Mouse (Mus musculus) hindlimb bud, embryonic 11.5 days (tissue): ENCODE data around the gene Pigq.

Source experiments
- DNase-seq: peaks from one replicate; pipeline ENCODE4 v3.0.0-alpha.2; 2012; ENCODE audit warnings: low read depth, low spot score; ENCODE audit errors: extremely low spot score

The Pigq gene

DNA sequence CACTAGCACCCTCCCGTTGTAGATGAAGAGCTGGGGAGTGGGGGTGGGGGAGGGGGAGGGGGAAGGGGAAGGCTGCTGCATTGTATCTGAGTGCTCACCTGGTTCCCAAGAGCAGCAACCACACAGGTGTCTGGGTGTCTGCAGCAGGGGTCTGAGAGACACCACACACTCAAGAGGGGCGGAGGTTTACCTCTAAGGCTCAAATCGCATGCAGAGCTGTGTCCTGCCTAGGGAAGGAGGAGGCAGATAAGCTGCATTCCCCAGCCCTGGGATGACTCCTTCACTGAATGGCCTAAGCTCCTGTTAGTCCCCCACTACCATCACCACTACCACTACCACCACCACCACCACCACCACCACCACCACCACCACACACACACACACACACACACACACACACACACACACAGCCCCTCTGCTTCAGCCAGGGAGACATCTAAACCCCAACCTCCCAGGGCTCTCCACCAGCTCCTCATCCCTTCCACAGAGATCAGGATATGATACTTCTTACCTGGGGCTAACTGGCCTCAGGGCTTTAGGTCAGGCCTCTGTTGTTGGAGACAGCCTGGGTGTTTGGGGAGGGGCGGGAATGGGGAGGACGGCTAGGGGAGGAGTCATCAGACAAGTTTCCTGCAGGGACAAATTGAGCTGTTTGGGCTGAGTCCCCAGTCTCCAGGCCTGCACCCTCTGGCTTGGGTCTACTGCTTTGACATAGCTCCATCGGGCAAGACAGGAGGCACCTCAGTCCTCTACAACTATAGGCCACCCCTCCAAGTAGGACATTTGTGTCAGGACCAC is at the start of gene Pigq, which contains the start of gene Nhlrc4:
Gene Pigq (minus strand): TSS at position 571 of the 798 bp plus-strand sequence.
Gene Nhlrc4 (minus strand): TSS at position 596 of the 798 bp plus-strand sequence.
- DNase-seq: no peak

DNA sequence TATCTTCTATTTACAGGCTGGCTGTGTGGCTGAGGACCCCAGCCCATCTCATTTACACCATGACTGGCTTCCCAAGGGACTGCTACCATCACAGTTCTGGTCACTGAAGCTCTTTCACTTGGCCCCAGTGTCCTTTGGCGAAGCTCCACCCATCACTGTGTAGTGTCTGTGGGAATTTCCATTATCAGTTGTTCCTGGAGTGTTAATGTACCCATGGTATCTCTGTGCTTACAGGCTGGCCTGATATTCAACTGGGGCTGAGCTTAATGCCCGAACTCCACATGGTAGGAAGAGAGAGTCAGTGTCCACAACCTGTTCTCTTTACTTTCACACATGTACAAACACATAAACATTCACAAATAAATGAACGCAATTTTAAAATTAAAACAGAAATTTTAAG is 48.8 kb upstream of the Pigq start:
- no peak for DNase-seq

DNA sequence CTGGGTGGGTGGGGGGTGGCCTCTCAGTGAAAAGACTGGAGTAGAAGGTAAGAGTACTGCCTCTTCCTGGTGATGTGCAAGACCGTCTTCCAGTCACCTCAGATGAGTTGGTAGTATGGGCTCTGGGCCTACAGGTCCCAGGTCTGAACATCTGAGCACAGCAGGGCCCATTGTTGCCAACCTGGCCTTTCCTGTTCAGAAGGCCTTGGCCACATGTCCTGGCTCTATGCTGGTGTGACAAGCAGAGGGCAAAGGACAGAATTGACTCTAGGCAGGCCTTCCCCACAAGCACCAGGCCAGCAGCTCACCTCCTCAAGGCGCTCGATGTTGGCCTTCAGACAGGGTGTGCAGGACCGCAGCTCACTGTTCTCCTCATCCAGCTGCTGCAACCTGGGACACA is 47.5 kb upstream of the Pigq start:
- DNase-seq: no peak

DNA sequence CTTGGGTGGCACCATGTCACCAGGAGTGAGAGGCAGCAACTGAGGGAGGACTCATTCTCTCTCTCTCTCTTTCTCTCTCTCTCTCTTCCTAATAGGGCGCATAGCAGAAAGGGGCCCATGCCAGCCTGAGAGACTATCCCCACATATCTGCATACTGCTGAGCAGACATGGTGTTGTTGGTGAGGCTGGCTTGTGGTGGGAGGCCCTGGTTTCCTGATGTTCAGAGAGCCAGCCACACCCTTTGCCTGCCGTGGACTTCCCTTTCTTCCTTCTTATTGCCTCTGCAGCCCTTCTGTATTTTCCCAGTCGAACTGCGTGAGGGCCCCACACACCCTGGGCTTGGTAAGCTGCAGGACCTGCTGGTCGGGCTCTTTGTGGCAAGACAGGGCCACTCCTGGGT is 45.6 kb upstream of the Pigq start:
- no peak for DNase-seq

DNA sequence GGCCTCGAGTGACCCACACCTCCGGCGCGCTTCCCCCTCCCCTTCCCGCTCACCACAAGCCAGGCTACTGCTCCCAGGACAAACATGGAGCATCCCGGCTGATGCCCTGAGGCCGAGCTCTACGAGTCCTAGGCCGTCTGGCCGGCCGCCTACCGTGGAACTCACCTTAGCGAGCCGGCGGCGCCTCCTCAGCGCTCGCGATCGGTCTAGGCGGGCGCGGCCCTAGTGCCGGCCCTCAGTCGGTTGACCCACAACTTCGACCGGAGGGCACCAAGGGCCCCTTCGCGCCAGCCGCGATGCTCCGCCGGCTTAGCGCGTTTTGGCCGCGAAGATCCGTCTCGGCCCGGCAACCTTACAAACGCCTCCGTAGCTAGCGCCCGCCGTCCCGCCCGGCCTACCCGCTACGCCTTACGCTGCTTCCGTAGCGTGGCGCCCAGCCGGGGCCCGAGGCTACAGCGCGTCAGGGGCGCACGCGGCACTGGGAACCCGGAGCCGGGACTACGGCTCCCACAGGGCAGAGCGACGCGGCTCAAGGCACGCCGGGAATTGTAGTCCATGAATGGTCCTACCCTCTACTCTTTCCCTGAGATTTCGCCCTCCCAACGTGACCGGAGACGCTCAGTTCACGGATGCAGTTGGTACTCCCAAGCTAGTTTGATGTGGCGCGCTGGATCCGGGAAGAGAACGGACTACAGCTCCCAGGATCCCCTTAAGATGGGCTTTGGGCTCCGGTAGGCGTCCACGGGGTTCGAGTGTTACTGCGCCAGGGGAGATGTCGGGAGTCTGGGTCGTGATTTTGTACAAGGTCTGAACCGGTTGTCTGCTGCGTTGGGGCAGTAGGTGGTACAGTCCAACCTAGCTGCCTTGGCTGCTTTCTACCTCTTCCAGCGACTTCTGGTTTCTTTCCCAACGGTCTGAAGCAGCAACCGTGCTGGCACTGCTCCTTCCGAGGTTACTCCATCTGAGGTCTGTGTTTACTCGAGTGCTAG is 40.9 kb upstream of the Pigq start, which contains the start of gene Capn15:
Gene Capn15 (minus strand): TSS at position 491 of the 989 bp plus-strand sequence.
- DNase-seq: peak; percentile 94

DNA sequence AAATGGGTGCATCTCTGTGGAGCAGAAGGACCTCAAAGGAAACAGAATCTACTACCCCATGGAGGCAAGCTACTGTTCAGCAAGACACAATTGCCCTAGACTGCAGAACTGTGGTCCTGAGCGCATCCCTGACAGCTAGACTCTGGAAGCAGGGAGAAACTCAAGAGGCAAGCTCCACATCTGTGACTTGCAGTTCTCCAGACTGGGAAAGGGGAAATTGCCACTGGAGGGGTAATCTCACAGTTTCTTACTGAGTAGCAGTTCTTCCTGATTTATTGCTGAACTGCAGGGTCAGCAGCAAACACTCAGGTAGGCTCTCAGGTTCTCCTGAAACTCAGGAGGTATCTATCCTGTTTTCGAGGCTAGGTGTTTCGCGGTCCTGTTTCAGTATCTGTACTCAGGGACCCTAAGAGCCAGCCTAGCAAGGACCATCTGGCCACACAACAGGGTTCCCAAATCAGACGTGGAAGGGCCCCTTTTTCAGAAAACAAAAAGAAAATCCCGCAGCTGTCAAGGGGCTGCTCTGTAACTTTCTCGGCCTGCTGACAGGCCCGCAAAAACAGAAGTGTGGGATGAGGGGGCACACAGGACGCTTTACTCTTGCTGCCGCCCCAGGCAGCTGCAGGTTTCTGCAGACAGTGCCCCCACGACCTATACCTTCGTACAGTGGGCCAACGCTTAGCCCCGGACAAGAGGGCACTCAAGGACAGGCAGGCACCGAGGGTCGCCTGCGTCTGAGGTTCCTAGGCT is 40.0 kb upstream of the Pigq start:
- no peak for DNase-seq

DNA sequence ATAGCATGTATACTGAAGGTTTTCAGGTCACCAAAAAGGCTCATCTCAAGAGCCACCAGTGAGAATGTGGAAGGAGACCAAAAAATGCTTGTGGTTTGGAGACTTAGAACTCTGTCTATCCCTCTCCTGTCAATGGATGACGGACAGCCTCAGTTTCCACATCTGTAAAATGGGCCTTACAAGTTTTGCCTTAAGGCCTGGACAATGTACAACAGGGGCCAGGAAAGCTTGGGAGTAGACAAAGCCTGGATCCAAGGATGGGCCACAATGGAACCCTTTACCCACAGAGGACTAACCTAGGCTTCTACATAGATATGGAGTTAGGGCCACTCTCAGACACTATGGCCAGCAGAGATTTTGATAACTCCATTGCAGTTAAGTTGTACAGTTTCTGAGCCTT is 39.3 kb upstream of the Pigq start:
- no peak for DNase-seq

DNA sequence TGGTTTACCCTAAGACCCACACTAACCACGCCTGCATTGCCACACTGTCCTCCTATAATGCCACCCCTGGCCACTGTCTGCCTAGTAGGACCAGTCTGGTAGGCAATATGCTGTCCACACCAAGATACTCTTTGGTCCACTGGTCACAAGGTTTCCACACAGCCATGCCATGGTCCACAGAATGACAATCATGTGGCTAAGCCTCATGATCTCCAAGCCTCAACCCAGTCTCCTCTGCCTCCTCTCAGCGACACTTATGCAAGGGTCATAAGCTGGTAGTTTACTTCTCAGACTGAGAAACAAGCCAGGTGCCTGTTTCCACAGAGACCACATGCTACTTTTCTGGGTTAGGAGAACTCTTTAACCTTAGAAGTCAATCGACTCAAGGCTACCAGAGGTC is 38.2 kb upstream of the Pigq start:
- no peak for DNase-seq

DNA sequence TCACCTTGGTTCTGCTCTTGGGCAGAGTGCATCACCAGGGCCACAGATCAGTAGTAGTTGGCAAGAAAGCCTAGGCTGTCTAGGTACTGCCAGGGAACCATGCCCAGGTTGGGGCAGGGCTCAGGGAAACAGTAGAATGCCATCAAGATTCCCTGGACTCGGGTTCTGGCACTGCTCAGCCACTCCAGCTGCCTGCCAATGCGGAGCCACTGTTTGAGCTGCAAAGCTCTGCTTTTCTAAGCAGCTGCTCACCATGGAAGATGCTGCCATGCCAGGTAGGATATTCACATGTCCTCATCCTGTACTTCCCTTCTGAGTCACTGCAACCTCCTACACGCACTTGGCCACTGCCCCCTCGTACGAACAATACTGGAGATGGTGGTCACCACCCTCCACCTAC is 36.1 kb upstream of the Pigq start:
- DNase-seq: no peak

DNA sequence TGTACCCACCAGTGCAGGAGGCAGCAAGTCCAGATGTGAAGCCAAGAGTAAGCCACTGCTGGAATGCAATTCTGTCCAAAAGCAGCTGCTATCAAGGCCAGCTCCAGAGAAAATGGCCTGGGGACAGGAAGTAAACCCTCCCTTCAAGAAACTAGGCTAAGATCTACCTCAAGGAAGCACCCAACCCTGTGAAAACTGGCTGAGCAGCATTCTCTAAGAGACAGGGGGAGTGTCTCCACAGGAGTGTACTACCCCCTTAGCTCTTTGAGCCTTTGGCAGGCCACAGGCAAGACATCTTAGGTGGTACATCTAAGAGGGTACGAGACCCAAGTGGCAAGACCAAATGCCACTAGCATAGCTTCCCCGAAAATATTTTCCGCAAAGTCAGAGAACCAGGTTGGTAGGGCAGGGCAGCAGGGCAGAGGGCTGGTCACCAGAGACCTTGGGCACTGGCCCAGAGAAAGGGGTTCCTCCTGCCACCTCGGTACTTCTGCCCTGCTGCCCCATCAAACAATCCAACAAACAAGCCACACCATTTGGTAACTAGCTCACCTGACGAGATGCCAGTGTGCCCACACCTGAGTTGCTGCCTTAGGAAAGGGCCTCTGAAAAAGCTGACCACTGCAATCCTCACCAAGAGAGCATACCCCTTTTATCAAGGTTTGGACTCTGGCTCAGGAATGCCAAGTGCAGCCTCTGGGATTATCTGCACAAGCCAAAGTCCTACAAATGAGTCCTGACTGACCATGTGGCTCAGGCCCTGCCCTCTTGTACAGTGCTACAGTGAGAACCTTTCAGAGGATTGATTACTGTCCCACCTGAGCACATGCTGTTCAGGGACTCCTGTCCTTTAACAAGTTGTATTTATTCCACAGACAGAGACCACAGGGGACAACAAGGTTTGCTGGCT is 35.3 kb upstream of the Pigq start:
- DNase-seq: no peak

DNA sequence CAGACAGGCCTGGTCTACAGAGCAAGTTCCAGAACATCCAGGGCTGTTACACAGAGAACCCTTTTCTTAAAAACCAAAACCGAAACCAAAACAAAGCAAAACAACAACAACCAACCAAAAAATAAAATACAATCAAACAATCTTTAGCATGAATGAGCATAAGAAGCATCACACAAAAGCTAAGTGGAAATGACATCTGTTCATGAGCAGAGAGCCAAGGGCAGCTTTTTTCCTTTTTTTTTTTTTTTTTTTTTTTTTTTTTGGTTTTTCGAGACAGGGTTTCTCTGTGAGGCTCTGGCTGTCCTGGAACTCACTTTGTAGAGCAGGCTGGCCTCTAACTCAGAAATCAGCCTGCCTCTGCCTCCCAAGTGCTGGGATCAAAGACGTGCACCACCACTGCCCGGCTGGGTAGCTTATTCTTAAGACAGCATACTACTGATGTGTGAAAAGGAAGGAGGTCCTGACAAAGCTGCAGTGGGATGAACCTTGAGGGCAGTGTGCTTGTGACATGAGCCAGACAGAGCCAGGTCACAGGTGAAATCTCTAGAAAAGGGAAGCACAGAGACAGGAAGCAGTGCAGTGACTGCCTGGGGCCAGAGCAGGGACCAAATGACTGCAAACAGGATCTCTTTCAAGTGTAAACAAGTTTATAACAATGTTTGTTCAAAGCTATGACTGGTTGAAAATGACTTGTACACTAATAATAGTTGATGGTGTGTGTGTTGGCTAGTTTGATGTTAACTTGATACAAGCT is 26.4 kb upstream of the Pigq start:
- DNase-seq: no peak

DNA sequence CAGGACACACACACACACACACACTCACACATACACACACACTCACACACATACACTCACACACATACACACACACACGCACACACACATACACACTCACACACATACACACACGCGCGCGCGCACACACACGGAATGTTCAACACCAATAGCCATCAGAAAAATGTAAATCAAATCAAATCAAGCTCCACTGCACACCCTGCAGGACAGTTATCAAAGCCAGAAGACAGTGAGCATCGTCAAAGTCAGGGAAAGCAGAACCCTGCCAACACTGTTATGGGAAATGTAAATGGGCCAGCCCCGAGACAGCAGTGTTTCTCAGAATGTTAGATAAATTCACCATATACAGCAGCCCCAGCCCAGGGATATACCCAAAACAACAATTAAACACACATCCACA is 25.7 kb upstream of the Pigq start:
- DNase-seq: no peak

DNA sequence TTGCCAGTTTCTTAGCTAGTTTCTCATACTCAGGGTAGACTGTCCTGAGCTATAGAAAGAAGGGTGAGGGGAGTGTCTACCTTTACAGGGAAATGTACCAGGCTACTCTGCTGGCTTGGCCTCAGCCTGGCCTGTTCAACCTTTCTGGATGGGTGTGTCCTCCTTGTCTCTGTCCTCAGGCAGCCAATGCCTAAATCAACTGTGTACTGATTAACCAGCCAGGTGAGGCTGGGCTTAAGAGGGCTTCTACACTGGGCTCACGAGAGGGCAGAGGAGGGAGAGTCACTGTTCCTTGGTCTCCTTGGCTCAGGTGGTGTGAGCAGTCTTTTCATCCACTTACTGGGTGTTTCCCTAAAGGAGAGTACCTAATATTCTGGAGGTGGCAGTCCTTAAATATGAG is 23.4 kb upstream of the Pigq start:
- no peak for DNase-seq

DNA sequence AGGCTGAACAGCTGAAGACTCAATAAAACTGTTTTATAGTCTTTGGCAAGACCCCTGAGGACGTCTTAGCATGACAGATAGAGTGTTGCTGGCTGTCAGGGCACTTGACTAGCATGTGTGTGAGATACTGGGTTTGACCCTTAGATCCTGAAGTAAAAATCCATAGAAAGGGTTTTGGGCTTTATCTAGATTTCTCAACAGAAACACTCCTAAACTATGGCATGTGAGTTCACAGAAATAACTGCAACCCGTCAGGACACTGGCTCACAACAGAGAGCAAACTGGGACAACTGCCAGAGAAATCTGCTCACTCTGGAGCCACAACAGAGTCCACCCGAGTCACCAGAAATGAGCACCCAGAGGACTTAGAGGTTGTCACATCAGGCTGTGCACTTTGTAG is 22.9 kb upstream of the Pigq start:
- no peak for DNase-seq

DNA sequence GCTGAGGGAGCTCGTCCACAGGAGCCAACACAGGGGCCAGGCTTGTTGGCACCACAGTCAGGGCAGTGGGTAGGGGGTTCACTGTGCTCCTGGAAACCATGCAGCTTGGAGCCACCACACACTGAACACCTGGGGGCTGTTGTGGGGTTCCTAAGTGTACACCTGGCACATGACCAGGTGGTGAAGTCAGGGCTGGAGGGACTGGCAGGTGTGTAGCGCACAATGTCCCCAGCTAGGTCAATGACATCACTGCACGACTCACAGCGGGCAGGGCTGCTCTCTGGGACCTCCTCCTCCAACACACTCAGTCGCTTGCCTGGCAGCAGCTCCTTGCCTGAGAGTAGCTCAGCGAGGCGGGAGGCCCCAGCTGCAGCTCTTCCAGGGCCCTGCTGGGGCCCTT is 19.5 kb upstream of the Pigq start:
- DNase-seq: no peak

DNA sequence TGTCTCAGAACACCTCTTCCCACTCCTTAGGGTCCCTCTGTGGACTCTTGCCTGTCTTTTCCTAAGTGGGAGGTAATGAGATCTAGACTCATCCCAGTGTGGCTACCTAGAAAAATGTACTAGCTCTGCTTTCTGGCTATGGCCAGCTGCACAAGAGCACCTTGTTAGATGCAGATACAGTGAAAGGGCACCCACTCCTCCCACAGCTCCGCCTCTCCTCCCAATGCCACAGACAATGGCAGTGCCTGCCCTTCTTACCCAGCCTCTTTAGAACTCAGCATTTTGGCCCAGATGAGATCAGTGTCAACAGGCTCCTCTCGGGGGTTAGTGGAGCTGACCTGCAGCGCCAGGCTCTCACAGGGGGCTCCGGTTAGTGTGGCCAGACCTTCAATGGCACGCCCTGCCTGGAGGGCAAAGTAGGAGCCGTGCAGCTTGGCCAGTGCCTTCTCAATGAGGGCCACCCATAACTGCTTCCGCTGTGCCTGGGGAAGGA is 17.7 kb upstream of the Pigq start:
- DNase-seq: no peak

DNA sequence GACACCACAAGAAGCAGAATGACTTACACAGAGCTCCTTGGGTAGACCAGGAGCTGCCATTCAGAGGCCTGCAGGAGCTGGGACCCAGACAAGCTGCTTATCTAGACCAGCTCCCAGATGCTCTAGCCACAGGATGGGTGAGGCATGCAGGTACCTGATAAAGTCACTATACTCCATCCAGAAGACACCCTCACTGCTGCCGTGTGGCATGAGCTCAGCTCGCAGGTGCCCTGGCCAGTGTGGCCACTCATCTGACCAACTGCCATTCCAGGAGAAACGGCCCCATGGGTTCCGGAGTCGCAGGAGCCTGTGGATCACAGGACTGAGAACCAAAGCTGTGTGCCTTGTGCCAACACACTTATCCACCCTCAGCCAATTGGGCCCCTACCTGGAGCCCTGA is 16.8 kb upstream of the Pigq start:
- DNase-seq: no peak

DNA sequence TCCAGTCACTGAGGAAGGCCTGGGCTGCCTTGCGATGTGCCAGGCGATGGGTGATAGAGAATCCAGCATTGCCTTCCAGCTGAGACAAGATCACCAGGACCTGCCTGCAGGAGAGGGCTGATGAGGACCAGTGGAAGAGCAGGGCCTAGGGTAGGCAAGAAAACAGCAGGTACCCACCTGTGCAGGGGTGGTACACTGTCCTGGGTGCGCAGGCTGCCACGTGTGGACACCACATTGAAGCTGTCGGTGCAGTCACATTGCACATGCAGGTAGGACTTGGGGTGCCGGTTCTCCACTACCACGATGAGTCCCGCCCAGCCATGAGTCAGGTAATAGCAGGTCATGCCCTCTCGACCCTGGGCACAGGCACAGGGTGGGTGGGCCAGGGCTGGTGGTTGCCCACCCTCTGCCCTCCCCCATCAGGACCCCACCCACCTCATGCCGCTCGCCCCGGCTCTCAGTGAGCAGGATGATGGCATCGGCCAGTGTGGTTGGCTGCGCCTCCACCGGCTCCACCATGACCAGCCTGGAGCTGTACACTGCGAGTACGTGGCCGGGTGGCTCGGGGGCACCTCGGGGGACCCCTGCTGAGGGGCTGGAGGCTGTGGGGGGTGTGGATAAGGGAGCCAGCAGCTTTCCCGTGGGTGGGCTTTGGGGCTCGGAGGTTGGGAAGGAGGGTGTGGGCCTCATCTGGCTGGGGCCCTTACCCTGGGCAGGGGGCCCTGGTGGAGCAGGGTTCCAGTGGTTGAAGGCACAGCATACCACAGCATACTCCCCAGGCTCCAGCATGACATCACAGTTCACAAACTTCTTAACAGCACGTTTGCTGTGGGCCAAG is 15.1 kb upstream of the Pigq start:
- no peak for DNase-seq
